11 mouse cellular contexts compared by ENCODE assay signal in the genomic region with DNA sequence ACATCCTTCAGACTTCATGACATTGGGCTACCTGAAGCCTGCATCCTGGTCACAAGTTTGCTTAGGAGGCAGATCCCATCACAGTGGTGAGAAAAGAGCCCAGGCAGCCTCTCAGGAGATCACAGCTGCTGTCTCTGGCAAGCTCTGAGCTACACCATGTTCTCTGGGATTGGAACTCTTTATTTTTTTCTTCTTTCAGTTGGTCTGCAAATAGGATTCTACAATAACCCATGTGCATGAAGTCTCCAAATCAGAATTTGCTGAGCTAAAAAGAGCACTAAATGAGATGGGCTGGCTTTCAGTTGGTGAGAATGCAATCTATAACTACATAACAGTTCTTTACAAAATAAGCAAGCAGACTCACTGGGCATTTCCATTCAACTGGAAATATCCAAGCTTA. TPM values are rescaled to one million over a fixed set of nuclear protein-coding genes. Genes with fewer than 3 reads are reported as not detected.
DNase-seq lines count a peak whose midpoint lies in the region; ATAC-seq lines count a peak whose summit lies in the region.
"Had no signal": no experiment of that assay in that cellular context is flagged by ENCODE, and none has a peak within 500 bp of the region (broad histone marks: within the 10 kb centered on the region; RNA-seq: fewer than 3 reads in every experiment).

No protein-coding gene starts in this region.

- no peak for ATAC-seq in CD4-positive, CD25-positive, alpha-beta regulatory T cell, adult 4 months
- ATAC-seq: forebrain, embryonic 15.5 days had no signal

- peak; percentile 43 for DNase-seq in layer of hippocampus, adult 11-12 months (ENCODE audit: low spot score)
- DNase-seq in layer of hippocampus, postnatal 25 days (ENCODE audit: extremely low spot score in 1 of 2, low spot score in 1 of 2), result no peak
- DNase-seq in brain, adult 2 months (ENCODE audit: low read depth, low spot score), result peak; percentile 66
- DNase-seq in frontal cortex, postnatal 36 days (ENCODE audit: low spot score in 2 of 2), result peak; percentile 24 to 53
- peak; percentile 21 for DNase-seq in layer of hippocampus, adult 9-10 months (ENCODE audit: low spot score)
- no peak for DNase-seq in thymus, postnatal 0 days (ENCODE audit: low spot score)
- DNase-seq: adrenal gland, adult 2 months; liver, embryonic 13.5 days; lung, postnatal 14 days had no signal

RNA-seq across cellular contexts. Expression of a gene that starts 46.1 kb away (rescaled TPM):
- total RNA-seq in layer of hippocampus, postnatal 25 days (2021), result 10 to 100 TPM; 15.1 to 18.4 TPM
- polyA plus RNA-seq in thymus, postnatal 0 days (2015; fragmentation: Nextera tagmentation; extraction: Ambion mirVana), result 4.2 and 8.1 TPM in 2 replicates
- 1 to 10 TPM in 1 of 2 experiments, under 1 TPM in 1; 0.19 to 1.3 TPM for polyA plus RNA-seq in CD4-positive, CD25-positive, alpha-beta regulatory T cell, adult 4 months (2017; shearing (Covaris generic))

Comparison
In these comparisons a context has a peak if more than half of its experiments do, and no peak if none do; other contexts are left out.
1. DNase-seq: peak in layer of hippocampus, adult 11-12 months (single experiment), brain, adult 2 months (single experiment), frontal cortex, postnatal 36 days (2 of 2) and layer of hippocampus, adult 9-10 months (single experiment); none in layer of hippocampus, postnatal 25 days (0 of 2) and thymus, postnatal 0 days (single experiment).